Mouse (Mus musculus) activated CD4-positive, CD25-positive, alpha-beta regulatory T cell, adult 4 months (primary cell): ENCODE data around the gene Kirrel2. TPM values are rescaled to one million over a fixed set of nuclear protein-coding genes. Genes with fewer than 3 reads are reported as not detected.
"Not testable (repeated sequence)": the region's sequence is repeated elsewhere in the genome, so short reads cannot be mapped to it uniquely, and the experiment has no call there.

ENCODE experiments used
- ATAC-seq: one replicate; pipeline ENCODE4 v1.8.0; 2017
- polyA plus RNA-seq, 2 experiments: library from polyadenylated mRNA; unstranded; fragments of 100-300 nt; shearing (Covaris generic); gene quantifications; one replicate each; pipeline ENCODE4 v1.2.1; 2017

The Kirrel2 gene
- not detected for polyA plus RNA-seq

DNA sequence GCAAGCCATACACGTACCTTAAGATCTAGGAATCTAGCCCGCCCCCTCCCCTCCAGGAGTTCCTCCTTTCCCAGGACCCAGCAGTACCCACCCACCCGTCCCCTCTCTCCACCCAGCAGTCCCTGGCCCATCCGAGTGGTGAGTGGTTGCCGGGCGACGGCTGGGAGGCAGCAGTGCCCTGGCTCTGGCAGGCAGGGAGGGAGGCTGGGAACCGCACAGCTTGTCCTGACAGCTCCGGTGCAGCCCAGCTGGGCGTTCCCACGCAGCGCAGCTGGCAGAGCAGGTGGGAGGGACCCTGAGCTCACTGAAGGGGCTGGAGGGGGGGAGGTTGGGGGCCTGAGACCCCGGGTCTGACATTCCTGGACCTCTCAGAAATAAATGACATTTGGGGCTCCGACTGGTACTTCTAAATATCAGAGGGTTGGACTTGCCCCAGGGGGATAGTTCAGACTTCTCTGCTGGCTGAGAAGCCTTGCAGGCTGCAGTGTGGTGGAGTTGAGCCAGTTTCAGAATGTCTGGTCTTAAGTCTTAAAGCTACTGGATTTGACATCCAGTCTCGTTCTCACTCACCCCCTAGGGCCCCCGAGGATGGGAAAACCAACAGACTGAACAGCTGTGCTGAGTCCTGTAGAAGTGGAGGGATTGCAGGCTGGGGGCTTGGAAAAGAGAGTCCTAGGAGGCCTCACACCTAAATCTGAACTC lies at the start of gene Kirrel2, which contains the start of gene Nphs1:
Gene Kirrel2 (minus strand): TSS at position 62 of the 702 bp plus-strand sequence.
Gene Nphs1 (plus strand): TSS at position 687 of the 702 bp plus-strand sequence.
- ATAC-seq, result no peak

DNA sequence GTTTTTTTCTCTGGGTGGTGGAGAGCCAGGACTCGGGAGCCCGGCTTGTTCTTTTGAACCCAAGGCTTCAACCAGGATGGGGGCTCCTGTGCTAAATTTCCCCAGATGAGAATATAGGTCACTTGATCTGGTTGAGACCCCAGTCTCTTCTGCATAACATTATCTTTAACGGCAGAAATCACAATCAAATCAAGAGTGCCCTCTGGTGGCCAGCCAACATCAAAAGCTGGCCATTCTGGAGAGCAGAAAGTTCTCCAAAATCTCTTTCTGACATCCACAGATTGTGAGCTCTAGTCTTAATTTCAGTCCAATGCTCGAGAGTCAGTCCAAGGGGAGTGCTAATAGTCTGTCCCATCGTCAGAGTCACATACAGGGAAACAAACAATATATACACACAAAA lies 43.7 kb upstream of the Kirrel2 start:
- ATAC-seq, result not testable (repeated sequence)

DNA sequence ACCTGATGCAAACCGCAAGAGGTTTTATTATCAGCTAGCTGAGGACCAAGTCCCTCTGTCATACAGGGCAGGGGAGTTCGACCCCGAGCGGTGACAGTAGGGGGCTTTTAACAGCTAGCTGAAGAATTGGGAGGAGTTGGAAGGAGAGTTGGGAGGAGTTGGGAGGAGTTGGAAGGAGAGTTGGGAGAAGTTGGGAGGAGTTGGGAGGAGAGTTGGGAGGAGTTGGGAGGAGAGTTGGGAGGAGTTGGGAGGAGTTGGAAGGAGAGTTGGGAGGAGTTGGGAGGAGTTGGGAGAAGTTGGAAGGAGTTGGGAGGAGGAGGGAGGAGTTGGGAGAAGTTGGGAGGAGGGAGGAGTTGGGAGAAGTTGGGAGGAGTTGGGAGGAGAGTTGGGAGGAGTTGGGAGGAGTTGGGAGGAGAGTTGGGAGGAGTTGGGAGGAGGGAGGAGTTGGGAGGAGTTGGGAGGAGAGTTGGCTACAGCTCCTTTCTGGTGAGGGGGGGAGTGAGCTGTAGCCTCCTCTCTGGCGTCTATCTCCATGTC lies 38.1 kb upstream of the Kirrel2 start:
- not testable (repeated sequence) for ATAC-seq

DNA sequence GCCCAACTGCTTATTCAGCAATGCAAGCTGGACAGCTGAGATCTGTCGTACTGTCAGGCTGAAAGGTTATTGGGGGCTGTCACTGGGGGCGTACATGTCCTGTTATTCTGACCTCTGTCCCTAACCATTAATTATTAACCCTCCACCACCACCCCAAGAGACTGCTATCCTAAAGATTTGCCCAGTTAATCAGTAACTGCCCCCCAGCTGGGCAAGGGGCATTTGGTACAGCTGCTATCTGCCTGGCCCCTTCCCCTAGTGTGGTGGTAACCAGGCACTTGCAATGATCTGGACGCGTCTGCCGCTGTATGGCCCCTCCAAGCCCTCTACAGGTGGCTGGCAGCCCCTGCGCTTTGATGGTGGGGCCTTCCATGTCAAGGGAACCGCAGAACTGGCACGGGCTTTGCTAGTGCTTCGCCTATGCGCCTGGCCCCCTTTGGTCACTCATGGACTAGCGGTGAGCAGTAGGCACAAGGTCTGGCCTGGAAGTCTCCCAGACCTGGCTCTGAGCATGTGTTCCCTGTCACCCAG lies 36.0 kb upstream of the Kirrel2 start, which contains the start of gene Prodh2:
Gene Prodh2 (plus strand): TSS at position 222 of the 531 bp plus-strand sequence.
- ATAC-seq, result no peak

DNA sequence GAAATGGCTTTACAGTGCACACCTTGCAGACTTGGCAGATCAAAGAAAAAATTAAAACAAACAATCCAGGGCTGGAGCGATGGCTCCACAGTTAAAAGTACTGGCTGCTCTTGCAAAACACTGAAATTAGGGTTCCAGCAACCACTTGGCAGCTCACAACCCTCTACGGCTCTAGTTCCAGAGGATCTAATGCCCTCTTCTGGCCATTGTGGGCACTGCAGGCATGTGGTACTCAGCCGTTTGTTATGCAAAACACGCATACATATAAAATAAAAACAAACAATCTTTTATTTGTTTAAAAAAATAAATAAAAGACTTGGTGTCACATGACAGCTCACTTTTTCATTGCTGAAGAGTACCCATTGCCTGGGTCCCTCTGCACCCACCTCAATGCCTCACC lies 35.3 kb upstream of the Kirrel2 start:
- ATAC-seq, result peak; percentile 43

DNA sequence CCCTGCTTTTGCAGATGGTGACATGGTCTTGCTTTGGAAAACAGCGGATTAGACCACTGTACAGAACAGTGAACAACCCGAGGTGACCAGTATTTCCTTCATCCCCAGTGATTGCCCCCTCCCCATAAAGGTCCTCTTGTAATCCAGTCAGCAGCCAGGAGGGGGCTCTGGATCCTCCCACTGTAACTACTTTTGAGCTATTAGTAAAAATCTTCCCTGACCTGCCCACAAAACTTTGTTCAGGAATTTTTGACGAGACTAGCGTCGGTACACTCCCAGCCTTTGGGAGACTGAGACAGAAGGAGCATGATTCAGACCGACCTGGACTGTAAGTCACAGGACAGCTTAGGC lies 33.4 kb upstream of the Kirrel2 start:
- ATAC-seq, result no peak

DNA sequence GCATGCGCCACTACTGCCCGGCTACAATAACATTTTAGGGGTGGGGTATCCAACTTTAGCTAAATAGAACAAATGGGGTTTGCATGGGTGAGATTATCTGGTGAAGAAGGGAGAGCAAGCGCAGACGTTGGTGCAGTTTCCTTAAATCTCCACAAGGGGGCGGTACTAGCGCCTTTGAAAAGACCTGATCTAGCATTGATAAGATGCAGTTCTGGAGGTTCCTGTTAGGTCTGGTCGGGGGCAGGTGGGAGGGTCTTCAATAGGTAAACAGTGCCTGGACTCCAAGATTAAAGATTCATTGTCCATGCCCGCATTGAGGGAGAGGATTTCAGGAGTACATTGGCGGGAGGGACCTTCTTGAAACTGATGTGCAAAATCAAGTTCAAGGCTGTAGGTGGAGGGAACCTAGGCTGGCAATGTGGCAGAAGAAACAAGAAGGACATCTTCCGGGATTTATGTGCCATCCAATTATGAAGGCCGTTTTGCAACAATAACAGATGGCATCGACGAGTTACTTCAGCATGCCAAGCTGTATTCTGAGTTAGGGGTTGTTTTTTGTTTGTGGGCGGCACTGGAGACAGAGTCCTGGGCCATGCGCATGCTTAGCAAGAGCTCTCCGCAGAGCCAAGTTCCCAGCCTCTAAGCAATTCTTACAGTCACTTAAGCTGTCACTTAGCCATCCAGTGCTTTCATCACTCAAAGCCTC lies 32.9 kb upstream of the Kirrel2 start:
- ATAC-seq, result no peak

DNA sequence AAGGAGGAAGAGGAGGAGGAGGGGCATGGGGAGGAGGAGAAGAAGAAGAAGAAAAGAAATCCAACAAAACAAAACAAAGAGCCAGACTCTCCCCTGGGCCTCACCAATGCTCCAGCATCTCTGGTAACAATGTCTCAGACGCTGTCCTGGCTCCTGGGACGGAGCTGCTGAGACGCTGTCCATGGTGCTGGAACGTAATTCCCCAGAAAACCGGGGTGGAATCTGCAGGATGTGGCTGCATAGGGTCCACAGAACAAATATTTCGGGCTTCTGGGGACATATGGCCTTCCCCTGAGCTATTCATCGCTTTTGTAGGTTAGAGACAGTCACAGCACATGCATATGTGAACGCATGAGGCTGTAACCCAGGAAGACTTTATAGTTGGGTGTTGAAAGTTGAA lies 26.8 kb upstream of the Kirrel2 start:
- no peak for ATAC-seq

DNA sequence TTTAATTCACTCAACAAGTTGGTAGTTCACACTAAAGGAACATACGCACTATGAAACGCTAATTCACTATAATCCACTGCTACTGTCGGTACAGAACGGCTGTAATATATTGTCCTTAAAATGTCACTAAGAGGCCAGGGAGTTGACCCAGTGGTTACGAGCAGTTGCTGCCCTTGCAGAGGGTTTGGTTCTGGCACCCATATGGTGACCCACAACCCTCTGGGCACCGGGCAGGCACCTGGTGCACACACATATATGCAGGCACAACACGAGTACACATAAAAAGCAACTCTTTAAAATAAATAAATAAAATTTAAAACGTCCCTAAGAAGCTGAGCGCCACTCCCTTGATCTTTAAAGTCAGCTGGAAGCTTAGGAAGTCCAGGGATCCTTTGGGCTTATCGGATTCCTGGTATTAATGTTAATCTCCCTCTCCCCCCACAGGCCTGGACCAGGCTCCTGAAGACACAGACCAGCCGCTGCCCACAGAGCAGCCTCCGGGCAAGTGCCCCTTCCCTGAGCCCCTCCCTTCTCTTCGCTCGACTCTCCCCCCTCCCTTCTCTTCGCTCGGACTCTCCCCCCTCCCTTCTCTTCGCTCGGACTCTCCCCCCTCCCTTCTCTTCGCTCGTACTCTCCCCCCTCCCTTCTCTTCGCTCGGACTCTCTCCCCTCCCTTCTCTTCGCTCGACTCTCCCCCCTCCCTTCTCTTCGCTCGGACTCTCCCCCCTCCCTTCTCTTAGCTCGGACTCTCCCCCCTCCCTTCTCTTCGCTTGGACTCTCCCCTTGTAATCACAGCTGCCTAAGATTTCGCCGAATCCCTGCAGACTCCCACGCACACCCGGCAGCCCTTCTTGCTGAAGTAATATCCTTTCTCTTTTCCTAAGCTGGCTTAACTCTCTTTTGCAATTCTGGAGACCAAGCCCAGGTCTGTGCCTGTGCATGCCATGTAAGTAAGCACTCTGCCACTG lies 20.2 kb upstream of the Kirrel2 start:
- ATAC-seq, result no peak

DNA sequence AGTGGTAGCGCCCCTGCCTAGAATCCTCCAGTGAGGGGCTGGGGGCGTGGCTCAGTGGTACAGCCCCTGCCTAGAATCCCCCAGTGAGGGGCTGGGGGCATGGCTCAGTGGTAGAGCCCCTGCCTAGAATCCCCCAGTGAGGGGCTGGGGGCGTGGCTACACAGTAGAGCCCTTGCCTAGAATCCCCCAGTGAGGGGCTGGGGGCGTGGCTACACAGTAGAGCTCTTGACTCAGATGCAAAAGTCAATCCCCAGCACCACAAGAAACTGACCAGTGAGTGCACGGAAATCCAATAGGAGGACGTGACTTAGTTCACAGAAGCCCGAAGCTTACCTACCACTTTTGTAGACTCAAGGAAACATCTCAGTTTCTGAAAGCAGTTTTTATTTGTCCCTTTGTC lies 18.6 kb upstream of the Kirrel2 start:
- ATAC-seq, result not testable (repeated sequence)

DNA sequence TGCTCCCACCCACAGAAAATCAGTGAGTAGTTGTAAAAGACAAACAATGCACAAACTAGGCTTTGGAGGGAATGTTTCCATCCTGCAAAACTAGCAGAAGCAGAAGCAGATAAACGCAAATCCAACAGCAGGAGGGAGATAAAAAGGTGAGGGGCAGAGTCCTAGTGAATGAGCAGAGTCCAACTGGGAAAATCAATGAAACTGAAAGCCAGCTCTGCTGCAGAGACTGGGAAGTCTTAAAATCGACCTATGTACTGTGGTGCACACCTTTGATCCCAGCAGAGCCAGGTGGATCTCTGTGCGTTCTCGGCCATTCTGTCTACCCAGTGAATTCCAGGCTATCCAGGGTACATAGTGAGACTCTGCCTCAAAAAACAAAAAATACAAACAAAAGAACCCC lies 17.5 kb upstream of the Kirrel2 start:
- ATAC-seq, result no peak

DNA sequence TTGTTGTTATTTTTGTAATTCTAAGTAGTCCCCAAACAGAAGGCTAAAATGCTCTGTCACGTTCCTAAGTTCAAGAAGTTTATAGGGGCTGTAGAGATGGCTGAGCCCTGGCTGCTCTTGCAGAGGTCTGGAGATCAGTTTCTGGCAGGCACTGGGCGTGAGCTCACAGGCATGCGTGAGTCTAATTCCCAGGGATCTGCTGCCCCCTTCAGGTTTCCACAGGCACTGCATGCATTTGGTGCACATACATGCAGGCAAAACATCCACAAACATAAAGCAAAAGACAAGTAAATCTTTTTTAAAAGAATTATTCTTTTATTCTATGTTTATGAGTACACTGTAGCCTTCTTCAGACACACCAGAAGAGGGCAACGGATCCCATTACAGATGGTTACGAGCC lies 14.9 kb upstream of the Kirrel2 start:
- no peak for ATAC-seq

DNA sequence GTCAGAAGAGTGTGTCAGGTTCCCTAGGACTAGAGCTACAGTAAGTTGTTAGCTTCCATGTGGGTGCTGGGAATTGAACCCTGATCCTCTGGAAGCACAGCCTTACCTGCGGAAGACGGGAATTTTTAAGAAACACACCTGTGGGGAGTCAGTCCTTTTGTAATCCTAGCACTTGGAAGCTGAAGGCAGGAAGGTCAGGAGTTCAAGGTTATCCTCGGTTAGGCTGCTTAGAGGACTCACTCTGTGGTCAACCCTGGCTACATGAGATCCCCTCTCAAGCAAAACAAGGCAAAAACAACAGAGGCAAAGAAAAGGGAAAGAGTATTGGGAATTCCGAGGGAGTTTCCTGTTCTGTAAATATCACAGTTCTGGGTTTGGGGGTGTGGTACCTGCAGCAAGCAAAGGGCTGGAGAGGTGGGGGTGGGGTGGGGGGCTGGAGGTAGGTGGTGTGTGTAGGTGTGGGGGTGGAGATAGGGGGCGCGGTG lies 7.4 kb upstream of the Kirrel2 start:
- ATAC-seq, result no peak

DNA sequence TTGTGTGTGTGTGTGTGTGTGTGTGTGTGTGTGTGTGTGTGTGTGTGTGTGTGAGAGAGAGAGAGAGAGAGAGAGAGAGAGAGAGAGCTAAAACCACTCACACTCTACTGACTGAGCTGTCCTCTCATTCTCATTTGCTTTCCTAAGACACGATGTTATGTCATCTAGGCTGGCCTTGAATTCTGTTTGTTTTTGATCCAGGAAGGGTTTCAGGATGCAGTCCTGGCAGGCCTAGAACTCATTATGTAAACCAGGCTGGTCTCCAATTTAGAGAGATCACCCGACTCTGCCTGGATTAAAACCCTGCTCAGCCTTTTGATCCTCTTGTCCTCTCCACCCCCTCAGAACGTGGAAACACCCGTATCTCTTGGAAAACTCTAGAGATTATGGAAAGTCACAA lies 6.5 kb upstream of the Kirrel2 start:
- ATAC-seq, result no peak

DNA sequence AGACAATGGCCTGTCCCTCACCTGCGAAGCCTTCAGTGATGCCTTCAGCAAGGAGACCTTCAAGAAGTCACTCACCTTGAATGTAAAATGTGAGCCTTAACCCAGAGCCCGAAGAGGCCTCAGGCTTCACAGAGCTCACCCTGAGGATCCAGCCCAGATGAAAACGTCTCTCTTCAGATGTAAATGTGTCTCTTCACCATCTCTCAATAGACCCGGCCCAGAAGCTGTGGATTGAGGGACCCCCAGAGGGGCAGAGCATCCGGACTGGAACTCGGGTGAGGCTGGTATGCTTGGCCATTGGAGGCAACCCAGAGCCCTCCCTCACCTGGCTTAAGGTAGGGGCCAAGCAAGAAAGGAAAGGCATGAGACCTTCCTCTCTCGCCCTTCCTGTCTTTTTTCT lies 6.1 kb upstream of the Kirrel2 start:
- ATAC-seq, result no peak

DNA sequence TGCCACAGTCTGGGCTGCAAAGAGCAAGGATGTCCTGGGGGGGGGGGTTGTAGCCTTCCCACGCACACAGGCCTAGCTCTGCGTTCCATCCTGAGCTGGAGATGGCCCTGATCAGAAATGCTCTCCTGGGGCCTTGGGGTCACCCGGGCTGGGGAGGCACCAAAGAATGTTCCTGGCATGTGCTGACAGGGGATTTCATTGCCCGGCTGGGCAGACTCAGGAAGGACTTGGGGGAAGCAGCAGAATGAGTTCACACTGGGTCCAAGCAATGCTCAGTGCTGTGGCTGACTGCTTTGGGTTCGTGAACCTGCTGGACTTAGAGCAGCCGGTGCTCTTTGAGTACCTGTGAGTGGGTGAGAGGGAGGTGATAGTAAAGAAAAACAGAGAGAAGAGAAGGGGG lies 2.0 kb upstream of the Kirrel2 start:
- ATAC-seq, result no peak

DNA sequence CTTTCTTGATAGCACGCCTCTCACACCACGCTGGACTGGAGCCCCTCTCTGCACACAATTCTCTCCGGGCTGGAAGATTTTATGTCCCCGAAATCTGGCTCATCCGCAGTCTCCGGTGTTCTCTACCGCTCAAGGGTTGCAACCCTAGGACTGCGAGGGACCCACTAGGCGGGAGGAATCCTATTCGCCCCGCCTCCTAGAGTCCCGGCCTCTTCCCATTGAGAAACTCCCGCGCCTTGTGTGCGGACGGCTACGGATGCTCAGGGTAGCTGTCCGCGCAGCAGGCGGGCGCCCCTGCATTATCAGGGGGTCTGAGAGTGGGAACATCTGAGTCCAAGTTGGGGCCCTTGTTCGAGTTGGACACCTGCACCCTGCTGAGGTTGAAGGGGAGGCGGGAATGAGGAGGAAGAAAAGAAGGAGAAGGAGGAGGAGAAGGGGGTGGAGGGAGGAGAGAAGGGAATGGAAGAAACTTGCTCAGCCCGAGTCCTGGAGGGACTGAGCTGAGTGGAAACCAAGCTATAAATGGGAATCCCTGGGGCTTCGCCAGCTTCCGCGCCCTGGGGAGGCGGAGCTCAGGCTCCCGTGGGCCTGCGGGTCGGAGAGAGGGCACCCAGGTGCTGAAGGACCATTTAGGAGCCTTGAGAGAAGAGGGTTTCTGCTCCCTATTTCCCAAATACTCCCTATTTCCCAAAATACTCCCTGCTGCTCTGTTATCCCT lies 420 bp downstream of the Kirrel2 start:
- ATAC-seq, result no peak

DNA sequence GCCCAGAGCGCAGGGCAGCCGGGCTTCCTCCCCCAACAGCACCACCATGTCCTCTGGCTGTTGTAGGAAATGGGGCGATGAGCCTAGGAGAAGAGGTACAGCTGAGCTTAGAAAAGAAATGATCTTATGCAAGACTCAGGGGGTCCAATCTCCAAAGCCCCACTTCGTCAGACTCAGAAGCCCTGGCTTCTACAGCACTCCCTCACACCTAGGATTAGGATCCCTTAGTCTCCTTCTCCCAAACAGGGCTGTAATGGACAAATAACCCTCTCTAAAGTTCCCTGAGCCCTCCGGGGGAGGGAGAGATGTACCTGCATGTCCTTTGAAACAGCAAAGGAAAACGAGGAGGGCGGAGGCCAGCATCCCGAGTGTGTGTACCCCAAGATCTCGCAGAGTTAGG lies 1.0 kb downstream of the Kirrel2 start:
- no peak for ATAC-seq

DNA sequence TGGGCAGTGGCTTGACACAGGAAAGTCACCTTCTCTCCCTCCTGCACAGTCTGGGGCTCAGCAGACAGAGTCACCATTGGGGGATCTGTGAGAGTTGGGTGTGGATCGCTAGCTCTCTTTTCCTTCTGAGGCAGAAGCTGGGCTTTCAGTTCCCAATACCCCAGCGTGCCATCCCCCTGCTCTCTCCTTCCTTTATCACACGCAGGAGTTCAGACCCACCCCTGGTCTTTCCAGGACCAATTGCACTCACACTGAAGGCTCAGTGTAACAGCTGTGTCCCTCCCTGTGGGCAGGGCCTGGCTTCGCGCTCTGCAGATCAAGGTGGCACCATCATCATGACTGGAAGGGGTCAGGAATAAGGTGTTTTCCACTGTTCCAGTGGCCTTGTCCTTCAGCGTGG lies 3.2 kb downstream of the Kirrel2 start:
- ATAC-seq, result no peak

DNA sequence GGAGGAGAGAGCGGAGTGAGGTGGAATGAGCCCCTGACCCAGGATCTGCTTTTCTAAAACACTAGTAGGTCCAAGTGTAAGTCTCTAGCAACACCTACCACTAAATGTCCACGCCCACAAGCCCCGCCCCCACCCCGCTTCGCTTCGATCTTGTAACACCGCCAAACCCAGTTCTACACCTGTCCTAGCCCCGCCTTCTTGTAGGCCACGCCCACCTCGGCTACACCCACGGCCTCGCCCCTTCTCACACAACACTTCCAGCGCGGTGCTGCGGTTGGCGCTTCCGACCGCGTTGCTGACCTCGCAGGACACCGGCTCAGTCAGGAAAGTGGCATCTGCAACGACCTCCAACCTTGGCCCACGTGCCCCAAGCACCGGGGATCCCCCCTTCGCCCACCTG lies 3.7 kb downstream of the Kirrel2 start:
- peak; percentile 66 for ATAC-seq

DNA sequence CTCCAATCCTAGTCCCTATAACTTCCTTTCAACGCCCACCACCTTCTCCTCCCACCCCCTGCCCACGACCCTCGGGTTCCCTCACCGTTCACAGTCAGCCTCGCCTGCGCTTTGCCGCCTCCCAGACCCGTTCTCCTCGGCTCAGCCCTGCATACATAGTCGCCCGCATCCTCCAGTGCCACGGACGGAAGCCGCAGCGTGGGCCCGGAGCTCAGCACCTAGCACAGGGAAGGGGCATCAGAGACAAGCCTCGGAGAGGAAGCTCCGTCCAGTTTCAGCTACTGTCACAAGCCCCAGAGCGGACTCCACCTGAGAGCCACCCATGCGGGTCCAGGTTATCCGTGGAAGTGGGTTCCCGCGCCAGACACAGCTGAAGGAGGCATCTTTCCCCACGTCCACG lies 4.2 kb downstream of the Kirrel2 start:
- ATAC-seq, result no peak

DNA sequence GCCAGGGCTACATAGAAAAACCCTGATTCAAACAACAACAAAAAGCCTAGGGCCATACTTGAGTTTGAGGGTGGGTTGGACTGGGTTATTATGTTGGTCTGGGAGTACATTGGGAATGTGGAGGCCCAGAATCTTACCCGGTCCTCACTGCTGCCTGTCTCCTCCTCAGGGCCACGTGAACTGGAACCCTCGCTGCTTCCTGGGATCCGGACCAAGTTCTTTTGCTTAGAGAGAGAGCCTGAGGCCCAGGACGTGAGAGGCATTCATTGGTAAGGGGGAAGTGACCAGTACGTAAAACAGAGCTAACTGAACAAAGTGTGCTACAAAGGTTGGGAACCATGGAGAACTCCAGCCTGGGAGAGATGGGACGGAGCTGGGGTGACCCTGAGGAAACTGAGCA lies 7.2 kb downstream of the Kirrel2 start:
- no peak for ATAC-seq
